Mouse (Mus musculus): ENCODE measurements around the gene Vstm5. TPM values are rescaled to one million over a fixed set of nuclear protein-coding genes. Genes with fewer than 3 reads are reported as not detected.
A peak's percentile ranks its signal among the peaks of the same experiment; 100 is the strongest.

Vstm5 gene
- polyA plus RNA-seq, 1 experiment from 2014 or later = 1.6 TPM

GRCm38 (mm10) chr9:15240006-15240405, 1.2 kb downstream of the Vstm5 start:
- no peaks in the 10 kb centered on the region for H3K9me3 ChIP-seq
- H3K36me3 ChIP-seq = no peaks in the 10 kb centered on the region
- H3K4me3 ChIP-seq = no peak overlapping the region
- peaks cover 20% of the 10 kb centered on the region for H3K4me1 ChIP-seq (replicated peaks)
- WGBS = 93% methylated on average over 6 of the region's 6 CpGs
- no peak overlapping the region for H3K27ac ChIP-seq
- DNase-seq (ENCODE audit: low spot score) = no peak
- H3K27me3 ChIP-seq (ENCODE audit: insufficient read depth, poor library complexity, severe bottlenecking) = peaks cover 26% of the 10 kb centered on the region

- Histone ChIP-seq H3K36me3 (no peaks in the 10 kb centered on the region), H3K27ac (no peak overlapping the region), H3K4me1 (replicated peaks) (peaks cover 20% of the 10 kb centered on the region), H3K27me3 (ENCODE audit: insufficient read depth, poor library complexity, severe bottlenecking) (peaks cover 26% of the 10 kb centered on the region), H3K9me3 (no peaks in the 10 kb centered on the region), H3K4me3 (no peak overlapping the region)
- WGBS = 74% methylated on average over 6 of the region's 6 CpGs
- peak; percentile 1 for DNase-seq (ENCODE audit: low spot score)
Observed at GRCm38 (mm10) chr9:15240863-15241595, 2.2 kb downstream of the Vstm5 start.

GRCm38 (mm10) chr9:15241596-15241939, 2.7 kb downstream of the Vstm5 start:
- WGBS = 50% methylated on average over 9 of the region's 9 CpGs
- H3K4me3 ChIP-seq = no peak overlapping the region

GRCm38 (mm10) chr9:15242130-15242529, 3.3 kb downstream of the Vstm5 start:
- WGBS = 89% methylated on average over 1 of the region's 1 CpGs
- no peak for DNase-seq (ENCODE audit: low spot score)

More at GRCm38 (mm10) chr9:15241596-15241939, 2.7 kb downstream of the Vstm5 start:
- Histone ChIP-seq H3K4me1 (replicated peaks) (peaks cover 20% of the 10 kb centered on the region), H3K9me3 (no peaks in the 10 kb centered on the region), H3K27me3 (ENCODE audit: insufficient read depth, poor library complexity, severe bottlenecking) (peaks cover 26% of the 10 kb centered on the region), H3K36me3 (no peaks in the 10 kb centered on the region), H3K27ac (no peak overlapping the region)
- peak; percentile 62 for DNase-seq (ENCODE audit: low spot score)

GRCm38 (mm10) chr9:15245319-15246075, 6.7 kb downstream of the Vstm5 start:
- peaks cover 3% of the 10 kb centered on the region for H3K27me3 ChIP-seq (ENCODE audit: insufficient read depth, poor library complexity, severe bottlenecking)
- no peak overlapping the region for H3K27ac ChIP-seq
- DNase-seq (ENCODE audit: low spot score) = no peak
- no peaks in the 10 kb centered on the region for H3K36me3 ChIP-seq
- H3K4me1 ChIP-seq (replicated peaks) = no peaks in the 10 kb centered on the region
- H3K4me3 ChIP-seq = no peak overlapping the region
- H3K9me3 ChIP-seq = no peaks in the 10 kb centered on the region
- 79% methylated on average over 14 of the region's 14 CpGs for WGBS

More at GRCm38 (mm10) chr9:15242130-15242529, 3.3 kb downstream of the Vstm5 start:
- peaks cover 26% of the 10 kb centered on the region for H3K27me3 ChIP-seq (ENCODE audit: insufficient read depth, poor library complexity, severe bottlenecking)
- no peaks in the 10 kb centered on the region for H3K36me3 ChIP-seq
- peaks cover 20% of the 10 kb centered on the region for H3K4me1 ChIP-seq (replicated peaks)
- H3K9me3 ChIP-seq = no peaks in the 10 kb centered on the region
- no peak overlapping the region for H3K27ac ChIP-seq
- no peak overlapping the region for H3K4me3 ChIP-seq

GRCm38 (mm10) chr9:15250376-15250775, 11.5 kb downstream of the Vstm5 start:
- Histone ChIP-seq H3K27ac (no peak overlapping the region), H3K27me3 (ENCODE audit: insufficient read depth, poor library complexity, severe bottlenecking) (no peaks in the 10 kb centered on the region), H3K4me1 (replicated peaks) (no peaks in the 10 kb centered on the region), H3K36me3 (no peaks in the 10 kb centered on the region), H3K9me3 (no peaks in the 10 kb centered on the region), H3K4me3 (no peak overlapping the region)
- 80% methylated on average over 7 of the region's 7 CpGs for WGBS
- no peak for DNase-seq (ENCODE audit: low spot score)

GRCm38 (mm10) chr9:15252196-15252595, 13.4 kb downstream of the Vstm5 start:
- Histone ChIP-seq H3K36me3 (no peaks in the 10 kb centered on the region), H3K4me1 (replicated peaks) (no peaks in the 10 kb centered on the region), H3K4me3 (no peak overlapping the region), H3K27ac (no peak overlapping the region), H3K9me3 (no peaks in the 10 kb centered on the region), H3K27me3 (ENCODE audit: insufficient read depth, poor library complexity, severe bottlenecking) (no peaks in the 10 kb centered on the region)
- DNase-seq (ENCODE audit: low spot score) = no peak
- WGBS = 73% methylated on average over 7 of the region's 7 CpGs

- Histone ChIP-seq H3K27me3 (ENCODE audit: insufficient read depth, poor library complexity, severe bottlenecking) (no peaks in the 10 kb centered on the region), H3K4me3 (no peak overlapping the region), H3K4me1 (replicated peaks) (no peaks in the 10 kb centered on the region), H3K27ac (no peak overlapping the region), H3K36me3 (no peaks in the 10 kb centered on the region), H3K9me3 (no peaks in the 10 kb centered on the region)
- no peak for DNase-seq (ENCODE audit: low spot score)
- 85% methylated on average over 7 of the region's 7 CpGs for WGBS
Observed at GRCm38 (mm10) chr9:15254501-15254900, 15.7 kb downstream of the Vstm5 start.

GRCm38 (mm10) chr9:15256214-15256613, 17.4 kb downstream of the Vstm5 start:
- Histone ChIP-seq H3K4me3 (no peak overlapping the region), H3K9me3 (no peaks in the 10 kb centered on the region), H3K27ac (no peak overlapping the region), H3K27me3 (ENCODE audit: insufficient read depth, poor library complexity, severe bottlenecking) (no peaks in the 10 kb centered on the region), H3K4me1 (replicated peaks) (no peaks in the 10 kb centered on the region), H3K36me3 (peaks cover 14% of the 10 kb centered on the region)
- 82% methylated on average over 3 of the region's 3 CpGs for WGBS
- DNase-seq (ENCODE audit: low spot score) = no peak

GRCm38 (mm10) chr9:15261980-15262379, 23.1 kb downstream of the Vstm5 start:
- WGBS = 92% methylated on average over 8 of the region's 8 CpGs
- H3K27ac ChIP-seq = no peak overlapping the region
- H3K9me3 ChIP-seq = no peaks in the 10 kb centered on the region
- H3K27me3 ChIP-seq (ENCODE audit: insufficient read depth, poor library complexity, severe bottlenecking) = no peaks in the 10 kb centered on the region
- H3K4me3 ChIP-seq = no peak overlapping the region
- DNase-seq (ENCODE audit: low spot score) = no peak
- no peaks in the 10 kb centered on the region for H3K4me1 ChIP-seq (replicated peaks)
- peaks cover 72% of the 10 kb centered on the region for H3K36me3 ChIP-seq

GRCm38 (mm10) chr9:15263487-15263886, 24.6 kb downstream of the Vstm5 start:
- no peaks in the 10 kb centered on the region for H3K27me3 ChIP-seq (ENCODE audit: insufficient read depth, poor library complexity, severe bottlenecking)
- no peak overlapping the region for H3K4me3 ChIP-seq
- H3K9me3 ChIP-seq = no peaks in the 10 kb centered on the region
- H3K27ac ChIP-seq = no peak overlapping the region
- no peaks in the 10 kb centered on the region for H3K4me1 ChIP-seq (replicated peaks)
- H3K36me3 ChIP-seq = peaks cover 87% of the 10 kb centered on the region
- no peak for DNase-seq (ENCODE audit: low spot score)
- 95% methylated on average over 10 of the region's 10 CpGs for WGBS

GRCm38 (mm10) chr9:15273981-15274380, 35.1 kb downstream of the Vstm5 start:
- 95% methylated on average over 2 of the region's 2 CpGs for WGBS
- no peak for DNase-seq (ENCODE audit: low spot score)
- Histone ChIP-seq H3K27ac (no peak overlapping the region), H3K4me3 (no peak overlapping the region), H3K9me3 (no peaks in the 10 kb centered on the region), H3K4me1 (replicated peaks) (peaks cover 10% of the 10 kb centered on the region), H3K27me3 (ENCODE audit: insufficient read depth, poor library complexity, severe bottlenecking) (no peaks in the 10 kb centered on the region), H3K36me3 (peaks cover 84% of the 10 kb centered on the region)

- no peaks in the 10 kb centered on the region for H3K9me3 ChIP-seq
- WGBS = 94% methylated on average over 4 of the region's 4 CpGs
- H3K27ac ChIP-seq = no peak overlapping the region
- no peak for DNase-seq (ENCODE audit: low spot score)
- H3K36me3 ChIP-seq = peaks cover 55% of the 10 kb centered on the region
- H3K4me1 ChIP-seq (replicated peaks) = peaks cover 24% of the 10 kb centered on the region
- no peak overlapping the region for H3K4me3 ChIP-seq
- no peaks in the 10 kb centered on the region for H3K27me3 ChIP-seq (ENCODE audit: insufficient read depth, poor library complexity, severe bottlenecking)
Observed at GRCm38 (mm10) chr9:15276855-15277254, 38.0 kb downstream of the Vstm5 start.

All from hindbrain, embryonic 10.5 days (tissue).